ENCODE assay signal across 7 mouse cellular contexts in genomic region chr5:147189156-147189555, GRCm38 (mm10). TPM values are rescaled to one million over a fixed set of nuclear protein-coding genes. Genes with fewer than 3 reads are reported as not detected.
A peak's percentile ranks its signal among the peaks of the same experiment; 100 is the strongest.
DNase-seq lines count a peak whose midpoint lies in the region; ATAC-seq and TF ChIP-seq lines count a peak whose summit lies in the region.

No protein-coding gene starts in this region.

- H3K4me3 ChIP-seq in left cerebral cortex, adult 2 months = peak overlapping the region; percentile 27
- H3K4me3 ChIP-seq in forebrain, embryonic 14.5 days (ENCODE audit: low read depth, low read length) = peak overlapping the region; percentile 28
- peak overlapping the region; percentile 36 for H3K4me3 ChIP-seq in limb, embryonic 13.5 days
- H3K4me3 ChIP-seq in stomach, embryonic 14.5 days (ENCODE audit: low read depth, low read length) = peak overlapping the region; percentile 25

- intact Hi-C loops in left cerebral cortex, adult 2 months (cut with DNase I) = loop anchor here (5.0 kb wide), 2 partner anchors 113 to 533 kb away; no protein-coding TSS in a partner anchor
- intact Hi-C loops in left cerebral cortex, postnatal 25 days (cut with DNase I) = no loop called here

- H3K4me1 ChIP-seq in forebrain, embryonic 14.5 days (ENCODE audit: control insufficient read depth, insufficient read depth, low read length) = peaks cover 17% of the 10 kb centered on the region
- peaks cover 23% of the 10 kb centered on the region for H3K4me1 ChIP-seq in limb, embryonic 13.5 days
- H3K4me1 ChIP-seq in stomach, embryonic 14.5 days (ENCODE audit: control insufficient read depth, insufficient read depth, low read length) = peaks cover 5% of the 10 kb centered on the region

- peaks cover 86% of the 10 kb centered on the region for H3K27me3 ChIP-seq in forebrain, embryonic 14.5 days (replicated peaks; ENCODE audit: control insufficient read depth, insufficient read depth, low read length)
- H3K27me3 ChIP-seq in limb, embryonic 13.5 days = peaks cover 98% of the 10 kb centered on the region
- H3K27me3 ChIP-seq in stomach, embryonic 14.5 days (ENCODE audit: control insufficient read depth, insufficient read depth, low read length) = peaks cover 83% of the 10 kb centered on the region

- DNase-seq in left cerebral cortex, adult 2 months (ENCODE audit: extremely low spot score in 1 of 2, low spot score in 2 of 2) = no peak
- no peak for DNase-seq in left cerebral cortex, postnatal 25 days (ENCODE audit: low spot score in 2 of 2)
- no peak for DNase-seq in forebrain, embryonic 14.5 days (ENCODE audit: low spot score)
- no peak for DNase-seq in right cerebral cortex, postnatal 36 days (ENCODE audit: low spot score in 2 of 2)
- DNase-seq in adipocyte (ENCODE audit: low spot score) = no peak

- no peaks in the 10 kb centered on the region for H3K9me3 ChIP-seq in forebrain, embryonic 14.5 days (replicated peaks; ENCODE audit: control insufficient read depth, low read length)
- no peaks in the 10 kb centered on the region for H3K9me3 ChIP-seq in limb, embryonic 13.5 days
- H3K9me3 ChIP-seq in stomach, embryonic 14.5 days (ENCODE audit: control insufficient read depth, low read depth, low read length) = no peaks in the 10 kb centered on the region

- peak; percentile 32; the same call in 1 of the 2 replicates for ATAC-seq in forebrain, embryonic 14.5 days
- no peak for ATAC-seq in limb, embryonic 13.5 days (ENCODE audit: low FRiP score, low read depth)
- no peak for ATAC-seq in stomach, embryonic 14.5 days (ENCODE audit: insufficient number of reproducible peaks, insufficient read depth, low FRiP score, low read depth)

- H3K27ac ChIP-seq in left cerebral cortex, adult 2 months = no peak overlapping the region
- H3K27ac ChIP-seq in forebrain, embryonic 14.5 days (ENCODE audit: low read depth, low read length) = no peak overlapping the region
- no peak overlapping the region for H3K27ac ChIP-seq in limb, embryonic 13.5 days
- H3K27ac ChIP-seq in stomach, embryonic 14.5 days (ENCODE audit: low read length) = no peak overlapping the region

- WGBS in forebrain, embryonic 14.5 days = 2% methylated on average over 28 of the region's 28 CpGs
- WGBS in limb, embryonic 13.5 days = 1% methylated on average over 28 of the region's 28 CpGs
- 2% methylated on average over 28 of the region's 28 CpGs for WGBS in stomach, embryonic 14.5 days

- H3K4me2 ChIP-seq in forebrain, embryonic 14.5 days (ENCODE audit: low read length) = peak overlapping the region; percentile 51
- peak overlapping the region; percentile 60 for H3K4me2 ChIP-seq in limb, embryonic 13.5 days (replicated peaks)
- H3K4me2 ChIP-seq in stomach, embryonic 14.5 days (replicated peaks; ENCODE audit: low read depth, low read length) = peak overlapping the region; percentile 41

- peak overlapping the region; percentile 43 for H3K9ac ChIP-seq in forebrain, embryonic 14.5 days (ENCODE audit: low read length)
- no peak overlapping the region for H3K9ac ChIP-seq in limb, embryonic 13.5 days
- no peak overlapping the region for H3K9ac ChIP-seq in stomach, embryonic 14.5 days (replicated peaks; ENCODE audit: low read depth, low read length)

- H3K36me3 ChIP-seq in forebrain, embryonic 14.5 days (ENCODE audit: control insufficient read depth, insufficient read depth, low read length) = no peaks in the 10 kb centered on the region
- H3K36me3 ChIP-seq in limb, embryonic 13.5 days = no peaks in the 10 kb centered on the region
- H3K36me3 ChIP-seq in stomach, embryonic 14.5 days (ENCODE audit: control insufficient read depth, insufficient read depth, low read length) = no peaks in the 10 kb centered on the region

- TF ChIP-seq CTCF in left cerebral cortex, adult 2 months (IDR thresholded peaks at IDR 0.05) = no peak

RNA-seq across cellular contexts. Expression of gene Gsx1, which starts 0.7 kb away (rescaled TPM):
- under 1 TPM; 0.19 to 0.38 TPM for total RNA-seq in left cerebral cortex, adult 2 months (2021)
- under 1 TPM; 0.48 to 0.60 TPM for total RNA-seq in left cerebral cortex, postnatal 25 days (2021)
- 2.3 and 3.0 TPM in 2 replicates for polyA plus RNA-seq in forebrain, embryonic 14.5 days (2014; fragmentation: Nextera tagmentation; extraction: Ambion mirVana)
- polyA plus RNA-seq in limb, embryonic 13.5 days (2015; fragmentation: Nextera tagmentation; extraction: Ambion mirVana) = not detected in 2 replicates
- polyA plus RNA-seq in stomach, embryonic 14.5 days (2014; fragmentation: Nextera tagmentation; extraction: Ambion mirVana) = not detected in 2 replicates
